Mouse (Mus musculus) granulocyte monocyte progenitor cell, adult 5-6 weeks (primary cell): ENCODE data around the gene Gjc3. TPM values are rescaled to one million over a fixed set of nuclear protein-coding genes. Genes with fewer than 3 reads are reported as not detected.

Experiments
- ATAC-seq: replicated peaks from 2 replicates; pipeline ENCODE4 v1.8.0; 2016; ENCODE audit warnings: mild to moderate bottlenecking, moderate TSS enrichment, inconsistent platforms; ENCODE audit not compliant: poor library complexity, severe bottlenecking
- total RNA-seq, 2 experiments: library from RNA; stranded (forward) in 1 of 2; stranded (reverse) in 1 of 2; fragments of 200-712, 200-1000 nt in 1 of 2; fragments of >200 nt in 1 of 2; fragmentation: Nextera tagmentation in 1 of 2; gene quantifications; 2 replicates each; pipeline ENCODE4 v1.2.3; 2014 to 2017

The Gjc3 gene
- total RNA-seq, 2 experiments from 2014 or later = not detected

- ATAC-seq = no peak
Observed at GRCm38 (mm10) chr5:137915550-137915949, 47.3 kb downstream of the Gjc3 start.

DNA sequence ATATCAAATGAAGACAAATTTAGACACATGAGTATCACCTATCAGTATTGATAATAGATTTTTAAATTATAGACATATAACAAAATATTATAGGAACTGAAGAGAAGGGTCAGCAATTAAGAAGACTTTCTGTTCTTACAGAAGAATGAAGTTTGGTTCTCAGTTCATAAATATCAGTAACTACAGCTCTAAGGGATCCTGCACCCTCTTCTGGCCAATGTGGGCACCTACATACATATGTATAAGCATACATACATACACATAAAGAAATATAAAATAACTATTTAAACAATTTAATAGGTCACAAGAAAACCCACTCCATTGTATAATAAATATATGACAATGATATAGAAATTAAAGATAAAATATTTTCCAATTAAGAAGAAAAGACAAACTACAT, 48.4 kb downstream of the Gjc3 start:
- ATAC-seq = no peak

- no peak for ATAC-seq
Observed at GRCm38 (mm10) chr5:137909564-137910262, 53.2 kb downstream of the Gjc3 start.

Other genes with a start within 250 kb of the Gjc3 start
- gene Nyap1, start 221.5 kb downstream of the Gjc3 start, total RNA-seq (2014; fragmentation: Nextera tagmentation) = not detected in 2 replicates
- not detected in 2 replicates for gene Nyap1, start 221.5 kb downstream of the Gjc3 start, total RNA-seq (2017)
- 71.5 and 78.5 TPM in 2 replicates for gene Tsc22d4, start 217.4 kb downstream of the Gjc3 start, total RNA-seq (2014; fragmentation: Nextera tagmentation)
- gene Tsc22d4, start 217.4 kb downstream of the Gjc3 start, total RNA-seq (2017) = 57.5 and 74.8 TPM in 2 replicates
- 29.4 and 36.7 TPM in 2 replicates for gene Ppp1r35, start 184.2 kb downstream of the Gjc3 start, total RNA-seq (2014; fragmentation: Nextera tagmentation)
- gene Ppp1r35, start 184.2 kb downstream of the Gjc3 start, total RNA-seq (2017) = 22.9 and 24.1 TPM in 2 replicates
- gene Mepce, start 175.4 kb downstream of the Gjc3 start, total RNA-seq (2014; fragmentation: Nextera tagmentation) = 33.9 and 35.2 TPM in 2 replicates
- 14.5 and 48.4 TPM in 2 replicates for gene Mepce, start 175.4 kb downstream of the Gjc3 start, total RNA-seq (2017)
- gene Zcwpw1, start 175.3 kb downstream of the Gjc3 start, total RNA-seq (2014; fragmentation: Nextera tagmentation) = 1.0 and 2.6 TPM in 2 replicates
- 12.7 and 13.0 TPM in 2 replicates for gene Zcwpw1, start 175.3 kb downstream of the Gjc3 start, total RNA-seq (2017)
- gene Pilra, start 126.8 kb downstream of the Gjc3 start, total RNA-seq (2014; fragmentation: Nextera tagmentation) = 3.2 and 4.0 TPM in 2 replicates
- 11.4 and 12.7 TPM in 2 replicates for gene Pilra, start 126.8 kb downstream of the Gjc3 start, total RNA-seq (2017)
- gene Pilrb1, start 105.0 kb downstream of the Gjc3 start, total RNA-seq (2014; fragmentation: Nextera tagmentation) = 3.5 and 12.1 TPM in 2 replicates
- 7.2 and 7.6 TPM in 2 replicates for gene Pilrb1, start 105.0 kb downstream of the Gjc3 start, total RNA-seq (2017)
- gene Pilrb2, start 91.3 kb downstream of the Gjc3 start, total RNA-seq (2014; fragmentation: Nextera tagmentation) = 3.2 and 13.2 TPM in 2 replicates
- 4.3 and 10.3 TPM in 2 replicates for gene Pilrb2, start 91.3 kb downstream of the Gjc3 start, total RNA-seq (2017)
- not detected in 2 replicates for gene Cyp3a13, start 41.5 kb downstream of the Gjc3 start, total RNA-seq (2014; fragmentation: Nextera tagmentation)
- not detected in 2 replicates for gene Cyp3a13, start 41.5 kb downstream of the Gjc3 start, total RNA-seq (2017)
- not detected in 2 replicates for gene Azgp1, start 18.4 kb upstream of the Gjc3 start, total RNA-seq (2014; fragmentation: Nextera tagmentation)
- gene Azgp1, start 18.4 kb upstream of the Gjc3 start, total RNA-seq (2017) = not detected in 2 replicates
- gene Smok3a, start 58.2 kb upstream of the Gjc3 start, total RNA-seq (2014; fragmentation: Nextera tagmentation) = not detected in 2 replicates
- gene Smok3a, start 58.2 kb upstream of the Gjc3 start, total RNA-seq (2017) = not detected in 2 replicates
- not detected in 2 replicates for gene Smok3b, start 58.3 kb upstream of the Gjc3 start, total RNA-seq (2014; fragmentation: Nextera tagmentation)
- gene Smok3b, start 58.3 kb upstream of the Gjc3 start, total RNA-seq (2017) = not detected in 2 replicates
- not detected in 2 replicates for gene Smok3c, start 90.1 kb upstream of the Gjc3 start, total RNA-seq (2014; fragmentation: Nextera tagmentation)
- not detected in 2 replicates for gene Smok3c, start 90.1 kb upstream of the Gjc3 start, total RNA-seq (2017)
- 21.5 and 26.8 TPM in 2 replicates for gene Zkscan1, start 122.0 kb upstream of the Gjc3 start, total RNA-seq (2014; fragmentation: Nextera tagmentation)
- 19.2 and 25.8 TPM in 2 replicates for gene Zkscan1, start 122.0 kb upstream of the Gjc3 start, total RNA-seq (2017)
- 10.9 and 16.6 TPM in 2 replicates for gene Zscan21, start 153.8 kb upstream of the Gjc3 start, total RNA-seq (2014; fragmentation: Nextera tagmentation)
- 10.9 and 14.8 TPM in 2 replicates for gene Zscan21, start 153.8 kb upstream of the Gjc3 start, total RNA-seq (2017)
- 7.9 and 11.2 TPM in 2 replicates for gene Zfp113, start 192.6 kb upstream of the Gjc3 start, total RNA-seq (2014; fragmentation: Nextera tagmentation)
- 5.8 and 6.0 TPM in 2 replicates for gene Zfp113, start 192.6 kb upstream of the Gjc3 start, total RNA-seq (2017)
- gene Cops6, start 198.0 kb upstream of the Gjc3 start, total RNA-seq (2014; fragmentation: Nextera tagmentation) = 94.6 and 117 TPM in 2 replicates
- 39.6 and 41.6 TPM in 2 replicates for gene Cops6, start 198.0 kb upstream of the Gjc3 start, total RNA-seq (2017)
- gene Ap4m1, start 208.9 kb upstream of the Gjc3 start, total RNA-seq (2014; fragmentation: Nextera tagmentation) = 33.9 and 43.1 TPM in 2 replicates
- 34.8 and 41.5 TPM in 2 replicates for gene Ap4m1, start 208.9 kb upstream of the Gjc3 start, total RNA-seq (2017)
- 291 and 311 TPM in 2 replicates for gene Mcm7, start 209.3 kb upstream of the Gjc3 start, total RNA-seq (2014; fragmentation: Nextera tagmentation)
- gene Mcm7, start 209.3 kb upstream of the Gjc3 start, total RNA-seq (2017) = 490 and 580 TPM in 2 replicates
- 30.1 and 46.9 TPM in 2 replicates for gene Taf6, start 224.4 kb upstream of the Gjc3 start, total RNA-seq (2014; fragmentation: Nextera tagmentation)
- gene Taf6, start 224.4 kb upstream of the Gjc3 start, total RNA-seq (2017) = 46.2 and 49.0 TPM in 2 replicates
- gene Cnpy4, start 224.4 kb upstream of the Gjc3 start, total RNA-seq (2014; fragmentation: Nextera tagmentation) = 26.5 and 36.2 TPM in 2 replicates
- gene Cnpy4, start 224.4 kb upstream of the Gjc3 start, total RNA-seq (2017) = 50.9 and 52.5 TPM in 2 replicates
- 7.8 and 10.6 TPM in 2 replicates for gene Mblac1, start 231.2 kb upstream of the Gjc3 start, total RNA-seq (2014; fragmentation: Nextera tagmentation)
- 8.8 and 12.4 TPM in 2 replicates for gene Mblac1, start 231.2 kb upstream of the Gjc3 start, total RNA-seq (2017)